Mouse (Mus musculus) hematopoietic stem cell, adult 5-6 weeks (primary cell): ENCODE results near the gene S100a3. TPM values are rescaled to one million over a fixed set of nuclear protein-coding genes. Genes with fewer than 3 reads are reported as not detected.

Source experiments
- ATAC-seq, 2 experiments: fragments of 125-278 bp in 1 of 2; replicated peaks in 1 of 2; 2 replicates each; pipeline ENCODE4 v1.8.0; 2016 to 2017; ENCODE audit warnings: inconsistent platforms in 2 of 2, mild to moderate bottlenecking in 2 of 2, moderate number of reproducible peaks in 2 of 2, low read depth in 1 of 2, moderate TSS enrichment in 1 of 2; ENCODE audit not compliant: low FRiP score in 2 of 2, poor library complexity in 2 of 2, severe bottlenecking in 2 of 2, insufficient read depth in 1 of 2, low TSS enrichment in 1 of 2
- total RNA-seq: library from RNA; stranded (forward); fragments of 172-1452, 232-1000 nt; gene quantifications from 2 replicates; pipeline ENCODE4 v1.2.3, GENCODE M21; 2017

S100a3 gene
- total RNA-seq, 1 experiment from 2014 or later = not detected

DNA sequence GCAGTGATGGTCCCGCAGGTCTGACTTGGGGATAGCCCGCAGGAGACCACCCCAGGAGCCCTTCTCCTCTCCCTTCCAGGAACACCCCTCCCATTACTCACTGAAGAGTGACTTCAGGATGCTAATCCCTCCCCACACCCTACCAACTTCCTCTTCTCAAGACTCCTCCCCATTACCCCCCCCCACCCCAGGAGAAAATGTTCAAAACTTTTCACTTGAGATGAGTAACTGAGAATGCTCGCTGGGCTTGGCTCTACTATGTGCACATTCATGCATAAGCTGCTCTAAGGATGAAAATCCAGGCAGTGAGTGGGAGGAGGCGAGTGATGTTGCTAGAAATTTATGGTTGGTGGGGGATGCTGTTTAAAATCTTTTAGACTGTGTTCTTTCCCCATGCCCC is 51.7 kb downstream of the S100a3 start:
- peak; percentile 13 to 20; a peak in 2 of 4 replicates for ATAC-seq

- ATAC-seq = peak; percentile 72 to 75
Measured at GRCm38 (mm10) chr3:90612728-90613291, 52.4 kb downstream of the S100a3 start, which contains the start of gene S100a6. TSS of gene S100a6 (plus strand) at chr3:90612882.

- 0 out of 4 replicates have a peak, but pooled peaks of 1 of the 2 experiments have one; percentile 4 for ATAC-seq
Measured at GRCm38 (mm10) chr3:90613461-90614147, 53.2 kb downstream of the S100a3 start.

- ATAC-seq = no peak
Measured at GRCm38 (mm10) chr3:90614148-90614530, 53.8 kb downstream of the S100a3 start.

GRCm38 (mm10) chr3:90614611-90615251 is 54.4 kb downstream of the S100a3 start:
- no peak for ATAC-seq

DNA sequence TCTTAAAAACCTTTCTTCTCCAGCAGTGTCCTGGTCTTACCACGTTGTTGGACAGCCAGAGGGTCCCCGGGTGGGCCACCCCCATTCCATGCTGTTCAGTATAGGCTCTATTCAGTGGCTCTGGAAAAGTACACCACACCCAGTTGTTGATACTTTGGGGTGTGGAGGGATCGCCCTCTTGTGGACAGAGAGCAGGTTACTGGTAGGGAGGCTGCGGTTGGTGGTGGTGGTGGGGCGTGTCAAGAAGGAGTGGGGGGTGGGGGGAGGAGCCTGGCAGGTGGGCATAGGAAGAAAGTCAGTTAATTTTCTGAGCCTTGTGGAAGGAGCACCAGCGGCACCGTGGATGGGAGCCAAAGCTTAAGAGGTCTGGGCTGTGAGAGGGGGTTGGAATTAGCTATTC is 55.0 kb downstream of the S100a3 start:
- peak; percentile 72 to 74 for ATAC-seq

DNA sequence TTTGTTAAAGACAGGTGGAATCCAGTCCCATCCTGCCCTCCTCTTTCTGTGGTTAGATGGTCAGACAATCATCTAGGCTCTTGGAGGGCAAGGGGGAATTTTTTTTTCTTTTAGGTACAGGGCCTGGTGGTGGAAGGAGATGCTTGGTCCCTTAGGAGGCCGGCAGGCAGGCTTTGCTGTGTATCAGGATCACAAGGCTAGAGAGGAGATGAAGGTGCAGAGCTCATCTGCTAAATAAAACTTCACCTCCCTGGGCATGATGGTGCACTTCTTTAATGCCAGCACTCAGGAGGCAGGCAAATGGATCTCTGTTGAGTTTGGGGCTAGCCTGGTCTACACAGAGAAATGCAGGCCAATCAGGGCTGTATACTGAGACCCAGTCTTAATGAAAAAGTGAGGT is 55.5 kb downstream of the S100a3 start:
- no peak for ATAC-seq

- ATAC-seq = no peak
Measured at GRCm38 (mm10) chr3:90617586-90617985, 57.2 kb downstream of the S100a3 start.

DNA sequence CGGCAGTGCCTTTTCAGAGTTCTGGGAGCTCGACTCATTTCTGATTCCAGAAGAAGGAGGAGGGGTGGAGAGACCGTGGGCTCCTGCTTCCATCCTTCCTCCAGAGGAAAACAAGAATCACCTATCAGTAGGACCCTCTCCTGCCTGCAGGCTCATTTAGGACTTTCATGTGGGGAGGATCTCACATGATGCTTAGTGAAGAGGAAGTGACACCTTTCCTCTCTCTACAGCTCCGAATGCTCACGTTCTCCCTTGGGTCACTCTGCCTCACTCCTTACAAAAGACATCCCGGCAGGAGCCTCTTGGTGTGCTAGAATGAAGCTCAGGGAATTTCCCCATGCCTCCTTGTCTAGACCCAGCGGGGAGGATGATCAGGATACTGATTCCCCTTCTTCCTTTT is 61.2 kb downstream of the S100a3 start:
- ATAC-seq = peak in 1 of 2 experiments; percentile 56; a peak in 1 of 4 replicates

- peak; percentile 28 to 52; a peak in 2 of 4 replicates for ATAC-seq
Measured at GRCm38 (mm10) chr3:90623435-90624071, 63.2 kb downstream of the S100a3 start.

GRCm38 (mm10) chr3:90625496-90625895 is 65.1 kb downstream of the S100a3 start:
- no peak for ATAC-seq

- no peak for ATAC-seq
Measured at GRCm38 (mm10) chr3:90626266-90627021, 66.1 kb downstream of the S100a3 start.

GRCm38 (mm10) chr3:90627366-90627765 is 67.0 kb downstream of the S100a3 start:
- peak in 1 of 2 experiments; percentile 40; a peak in 1 of 4 replicates for ATAC-seq

- peak in 1 of 2 experiments; percentile 18; a peak in 1 of 4 replicates for ATAC-seq
Measured at GRCm38 (mm10) chr3:90627807-90628206, 67.4 kb downstream of the S100a3 start.

DNA sequence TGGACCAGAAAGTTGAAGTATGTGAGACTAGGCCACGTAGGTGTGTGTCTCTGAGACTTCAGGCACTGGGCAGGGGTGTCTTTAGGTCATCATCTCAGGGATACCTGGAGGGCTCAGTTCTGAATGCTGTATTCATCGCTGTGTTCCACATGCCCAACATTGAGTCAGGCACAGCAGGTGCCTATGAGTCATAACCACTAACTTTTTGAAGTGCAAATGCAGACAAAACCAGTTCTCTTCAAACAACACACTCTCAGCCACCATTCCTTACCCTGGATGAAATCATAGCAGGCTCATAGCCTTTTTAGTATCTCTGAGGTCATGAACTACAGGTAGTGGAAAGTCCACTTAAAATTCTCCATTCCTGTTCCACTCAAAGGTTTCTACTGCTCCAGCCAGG is 68.9 kb downstream of the S100a3 start:
- ATAC-seq = no peak

DNA sequence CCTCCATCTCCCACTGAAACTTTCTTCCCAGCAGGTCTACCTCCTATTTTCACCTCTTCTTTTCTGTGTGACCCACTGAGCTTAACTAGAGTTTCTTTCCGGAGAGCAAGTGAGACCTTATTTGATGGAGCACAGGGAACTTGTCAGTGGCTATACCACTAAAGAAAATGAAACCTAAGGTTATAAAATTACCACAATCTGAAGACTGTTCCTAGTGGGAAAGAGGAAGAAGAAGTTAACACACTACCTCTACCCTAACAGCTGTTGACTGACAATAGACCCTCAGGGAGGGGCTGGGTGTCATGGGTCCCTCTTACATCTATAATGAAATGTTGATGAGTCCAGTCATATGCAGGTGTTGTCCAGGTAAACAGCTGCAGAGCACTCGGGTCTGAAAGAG is 71.6 kb downstream of the S100a3 start:
- peak; percentile 15 to 32; a peak in 1 of 4 replicates for ATAC-seq

GRCm38 (mm10) chr3:90638511-90639275 is 78.3 kb downstream of the S100a3 start:
- ATAC-seq = no peak
